Mouse (Mus musculus) midbrain, postnatal 0 days (tissue): ENCODE data around the gene Iqcn. TPM values are rescaled to one million over a fixed set of nuclear protein-coding genes. Genes with fewer than 3 reads are reported as not detected.

Experiments
- ATAC-seq: fragments of 200-750 bp; cut with Nextera tagmentation; 2 replicates; pipeline ENCODE4 v1.8.0; 2017; ENCODE audit warnings: moderate number of reproducible peaks, mild to moderate bottlenecking, moderate TSS enrichment, moderate library complexity; ENCODE audit not compliant: low FRiP score
- DNase-seq: peaks from one replicate; pipeline ENCODE4 v3.0.0-alpha.2; 2015; ENCODE audit warnings: low spot score
- H3K27ac ChIP-seq: fragments of 300-500 bp; sonication (generic); 2 replicates; pipeline ENCODE4 v1.5.1; 2014; ENCODE audit warnings: low read depth, mild to moderate bottlenecking, low read length, mixed read lengths
- H3K27me3 ChIP-seq: fragments of 300-500 bp; sonication (generic); 2 replicates; pipeline ENCODE4 v1.6.1; 2014; ENCODE audit warnings: low read length, control low read depth, mixed read lengths; ENCODE audit not compliant: insufficient read depth
- H3K36me3 ChIP-seq: fragments of 300-500 bp; sonication (generic); 2 replicates; pipeline ENCODE4 v1.6.1; 2014; ENCODE audit warnings: low read length, control low read depth, mixed read lengths; ENCODE audit not compliant: insufficient read depth
- H3K4me1 ChIP-seq: fragments of 300-500 bp; sonication (generic); 2 replicates; pipeline ENCODE4 v1.6.1; 2014; ENCODE audit warnings: mild to moderate bottlenecking, control low read depth, antibody characterized with exemption, low read length, mixed read lengths; ENCODE audit not compliant: insufficient read depth
- H3K4me2 ChIP-seq: fragments of 300-500 bp; sonication (generic); 2 replicates; pipeline ENCODE4 v1.6.1; 2014; ENCODE audit warnings: low read depth, mild to moderate bottlenecking, low read length, mixed read lengths; ENCODE audit not compliant: poor library complexity, severe bottlenecking
- H3K4me3 ChIP-seq: fragments of 300-500 bp; sonication (generic); 2 replicates; pipeline ENCODE4 v1.5.1; 2014; ENCODE audit warnings: low read depth, mild to moderate bottlenecking, low read length, moderate library complexity
- H3K9ac ChIP-seq: fragments of 300-500 bp; sonication (generic); replicated peaks from 2 replicates; pipeline ENCODE4 v1.6.1; 2014; ENCODE audit warnings: mild to moderate bottlenecking, low read length, moderate library complexity, mixed read lengths; ENCODE audit not compliant: poor library complexity, severe bottlenecking
- H3K9me3 ChIP-seq: fragments of 300-500 bp; sonication (generic); 2 replicates; pipeline ENCODE4 v1.6.1; 2016; ENCODE audit warnings: low read length, control low read depth
- CTCF ChIP-seq: IDR thresholded peaks from 2 replicates; pipeline ENCODE4 v1.5.1; 2016; ENCODE audit warnings: antibody characterized with exemption, mild to moderate bottlenecking
- WGBS: fragments of 180-500 bp; shearing (Covaris S2); extraction: QIAGEN DNeasy Blood & Tissue Kit; methylation state at CpG from one replicate; pipeline ENCODE4 v1.1.7; 2014; 5-methylcytosine and 5-hydroxymethylcytosine counted together
- polyA plus RNA-seq: library from polyadenylated mRNA; unstranded; fragments of >200 nt; fragmentation: Nextera tagmentation; extraction: Ambion mirVana; gene quantifications from 2 replicates; pipeline ENCODE4 v1.2.1, GENCODE M21; 2015
- total RNA-seq: library from RNA; depleted of rRNA; stranded (reverse); fragments of >200 nt; gene quantifications from 2 replicates; pipeline ENCODE4 v1.2.3, GENCODE M21; 2014

The Iqcn gene
- total and polyA plus RNA-seq, 2 experiments from 2014 or later, result 0.06 to 0.22 TPM

DNA sequence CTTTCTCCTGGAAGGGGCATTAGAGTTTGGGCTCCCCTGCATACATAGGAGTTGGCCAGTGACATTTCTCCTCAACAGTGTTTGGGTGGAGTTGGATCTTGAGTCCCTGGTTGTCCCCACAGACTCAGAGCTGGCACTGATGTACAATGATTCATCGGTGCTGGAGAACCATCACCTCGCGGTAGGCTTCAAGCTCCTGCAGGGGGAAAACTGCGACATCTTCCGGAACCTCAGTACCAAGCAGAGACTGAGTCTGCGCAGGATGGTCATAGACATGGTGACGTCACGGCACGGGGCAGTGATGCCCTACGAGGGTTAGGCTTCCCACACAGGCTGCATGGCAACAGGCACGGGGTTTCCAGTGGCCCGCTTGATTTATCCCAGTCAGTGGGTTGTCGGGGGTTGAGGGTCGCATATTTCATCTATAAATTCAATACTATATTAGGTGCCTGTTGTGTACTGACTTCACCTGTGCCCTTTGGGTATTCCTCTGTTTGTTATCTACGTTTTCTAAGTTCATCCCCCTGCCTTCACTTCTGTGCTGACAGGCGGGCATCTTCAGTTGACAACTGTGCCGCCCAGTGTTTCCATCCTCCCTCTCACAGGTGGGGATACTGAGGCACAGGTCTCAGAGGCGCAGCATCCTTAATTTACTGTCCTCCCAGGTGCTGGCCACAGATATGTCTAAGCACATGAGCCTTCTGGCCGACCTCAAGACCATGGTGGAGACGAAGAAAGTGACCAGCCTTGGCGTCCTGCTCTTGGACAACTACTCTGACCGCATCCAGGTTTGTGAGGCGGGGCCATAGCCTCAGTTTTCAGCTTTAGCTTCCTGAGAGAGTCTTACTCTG is 45.2 kb downstream of the Iqcn start:
- 87% methylated on average over 23 of the region's 23 CpGs for WGBS
- H3K27ac ChIP-seq, result no peak overlapping the region
- H3K4me2 ChIP-seq, result no peak overlapping the region
- no peaks in the 10 kb centered on the region for H3K9me3 ChIP-seq
- TF ChIP-seq CTCF, result no peak
- H3K9ac ChIP-seq, result no peak overlapping the region
- no peak overlapping the region for H3K4me3 ChIP-seq
- DNase-seq, result no peak
- no peak for ATAC-seq
- peaks cover 31% of the 10 kb centered on the region for H3K27me3 ChIP-seq
- H3K4me1 ChIP-seq, result peaks cover 4% of the 10 kb centered on the region; the same call in 1 of the 2 replicates
- H3K36me3 ChIP-seq, result no peaks in the 10 kb centered on the region

DNA sequence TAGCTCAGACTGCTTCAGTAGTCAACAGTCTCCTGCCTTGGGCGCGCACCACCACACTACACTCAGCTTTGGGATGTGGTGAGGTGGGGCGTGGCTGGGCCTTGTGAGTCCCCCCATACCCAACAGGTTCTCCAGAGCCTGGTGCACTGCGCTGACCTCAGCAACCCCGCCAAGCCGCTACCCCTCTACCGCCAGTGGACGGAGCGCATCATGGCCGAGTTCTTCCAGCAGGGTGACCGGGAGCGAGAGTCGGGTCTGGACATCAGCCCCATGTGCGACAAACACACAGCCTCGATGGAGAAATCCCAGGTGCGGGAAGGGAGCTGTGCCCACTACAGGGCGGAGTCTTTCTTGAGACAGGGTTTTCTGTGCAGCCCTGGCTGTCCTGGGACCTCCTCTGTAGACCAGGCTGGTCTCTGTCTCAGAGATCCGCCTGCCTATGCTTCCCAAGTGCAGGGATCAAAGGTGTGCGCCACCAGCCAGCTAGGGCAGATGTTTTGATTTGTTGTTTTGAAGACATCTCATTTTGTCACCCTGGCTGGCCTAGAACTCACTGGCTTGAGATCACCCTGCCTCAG is 45.9 kb downstream of the Iqcn start:
- Histone ChIP-seq H3K27me3 (peaks cover 26% of the 10 kb centered on the region), H3K4me1 (no peaks in the 10 kb centered on the region), H3K36me3 (no peaks in the 10 kb centered on the region), H3K9ac (no peak overlapping the region), H3K4me3 (no peak overlapping the region), H3K27ac (no peak overlapping the region), H3K9me3 (no peaks in the 10 kb centered on the region), H3K4me2 (no peak overlapping the region)
- no peak for TF ChIP-seq CTCF
- DNase-seq (no peak), ATAC-seq (no peak)
- WGBS, result 87% methylated on average over 18 of the region's 19 CpGs

DNA sequence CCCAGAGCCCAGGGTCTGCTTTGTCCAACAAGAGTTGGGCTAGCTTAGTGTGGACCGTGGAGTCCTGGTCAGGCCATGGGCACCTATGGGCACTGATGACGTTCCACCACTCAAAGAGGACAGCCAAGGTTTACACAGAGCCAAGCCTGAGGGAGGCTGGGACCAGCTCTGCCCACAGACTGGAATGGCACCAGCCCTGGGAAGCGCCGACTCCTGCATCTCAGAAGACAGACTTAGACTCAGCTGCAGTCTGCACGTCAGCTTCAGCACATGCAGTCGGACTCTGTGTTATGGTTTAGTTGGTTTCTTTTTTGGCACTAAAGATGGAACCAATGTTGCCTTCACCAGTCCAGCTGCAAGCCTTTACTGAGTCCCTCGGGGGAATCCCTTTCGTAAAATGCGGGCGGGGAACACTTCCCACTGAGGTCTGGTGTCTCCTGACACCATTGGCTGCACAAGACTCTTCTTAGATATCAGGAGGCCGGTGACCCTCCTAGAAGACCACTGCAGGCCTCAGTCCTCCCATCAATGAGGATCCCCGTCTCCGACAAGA is 46.9 kb downstream of the Iqcn start:
- no peaks in the 10 kb centered on the region for H3K36me3 ChIP-seq
- H3K4me3 ChIP-seq, result no peak overlapping the region
- H3K4me2 ChIP-seq, result no peak overlapping the region
- ATAC-seq (no peak), DNase-seq (no peak)
- H3K27me3 ChIP-seq, result peaks cover 21% of the 10 kb centered on the region
- no peak overlapping the region for H3K9ac ChIP-seq
- H3K9me3 ChIP-seq, result no peaks in the 10 kb centered on the region
- 86% methylated on average over 13 of the region's 13 CpGs for WGBS
- TF ChIP-seq CTCF, result no peak
- H3K27ac ChIP-seq, result no peak overlapping the region
- H3K4me1 ChIP-seq, result no peaks in the 10 kb centered on the region

DNA sequence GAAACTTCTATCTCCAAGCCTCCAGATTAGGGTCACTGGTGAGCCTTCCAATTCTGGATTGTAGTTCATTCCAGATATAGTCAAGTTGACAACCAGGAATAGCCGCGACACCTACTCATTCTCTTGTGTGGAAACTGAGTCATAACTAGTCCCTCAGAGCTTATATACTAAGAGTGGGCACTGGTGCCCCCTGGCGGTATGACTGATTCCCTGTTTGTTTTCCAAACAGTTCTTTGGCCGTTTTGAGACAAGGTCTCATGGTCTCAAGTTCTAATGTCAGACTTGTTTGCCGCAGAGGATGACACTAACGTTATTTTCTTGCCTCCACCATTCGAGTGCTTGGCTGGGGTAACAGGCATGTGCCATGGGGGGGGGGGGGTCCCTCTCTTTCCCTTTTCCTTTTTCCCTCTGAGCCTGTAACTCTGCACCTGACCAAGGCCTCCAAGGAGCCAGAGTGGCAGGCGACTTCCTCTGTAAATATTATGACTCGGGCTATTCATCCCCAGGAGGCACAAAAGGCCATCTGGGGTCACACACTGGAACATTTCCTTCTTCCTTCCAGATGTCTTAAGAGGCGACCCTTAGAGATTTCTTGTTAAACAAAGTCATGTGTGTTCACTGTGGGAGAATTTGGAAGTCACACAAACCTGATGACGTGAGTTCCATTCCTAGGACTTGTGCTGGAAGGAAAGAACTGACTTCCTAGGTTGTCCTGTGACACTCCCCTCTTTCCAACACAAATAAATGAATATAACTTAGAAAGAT is 48.9 kb downstream of the Iqcn start:
- Histone ChIP-seq H3K9ac (no peak overlapping the region), H3K4me2 (no peak overlapping the region), H3K4me3 (no peak overlapping the region), H3K9me3 (no peaks in the 10 kb centered on the region), H3K36me3 (peaks cover 13% of the 10 kb centered on the region), H3K27ac (peak overlapping the region; percentile 32; the same call in 1 of the 2 replicates), H3K4me1 (0 out of 2 replicates have a peak, but pooled peaks cover 2% of the 10 kb centered on the region), H3K27me3 (0 out of 2 replicates have a peak, but pooled peaks cover 8% of the 10 kb centered on the region)
- TF ChIP-seq CTCF, result peak; percentile 77
- peak; percentile 76 for DNase-seq
- ATAC-seq, result no peak
- 36% methylated on average over 11 of the region's 11 CpGs for WGBS

DNA sequence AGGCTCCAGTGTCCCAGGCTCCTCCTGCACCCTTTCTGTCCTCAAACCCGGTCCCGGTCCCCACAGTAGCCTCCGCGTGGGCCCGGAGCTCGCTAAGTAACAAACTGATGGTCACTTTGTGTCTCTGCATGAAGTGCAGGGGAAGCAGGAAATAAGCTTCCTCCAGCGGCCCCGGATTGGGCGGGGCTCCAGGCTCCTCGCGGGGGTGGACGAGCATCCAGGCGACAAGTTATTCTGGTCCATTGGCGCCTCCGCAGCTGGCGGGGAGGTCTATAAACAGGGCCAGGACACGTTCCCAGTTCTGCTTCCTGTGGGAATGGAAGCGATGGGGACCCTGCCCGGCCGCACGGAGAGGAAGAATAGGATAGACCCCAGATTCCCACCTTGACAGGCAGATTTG is 49.9 kb downstream of the Iqcn start:
- 39% methylated on average over 21 of the region's 21 CpGs for WGBS
- Histone ChIP-seq H3K4me3 (no peak overlapping the region), H3K4me2 (no peak overlapping the region), H3K27me3 (0 out of 2 replicates have a peak, but pooled peaks cover 4% of the 10 kb centered on the region), H3K9me3 (no peaks in the 10 kb centered on the region), H3K36me3 (peaks cover 23% of the 10 kb centered on the region), H3K9ac (no peak overlapping the region), H3K27ac (0 out of 2 replicates have a peak overlapping the region, but pooled peaks have one; percentile 28), H3K4me1 (0 out of 2 replicates have a peak, but pooled peaks cover 2% of the 10 kb centered on the region)
- TF ChIP-seq CTCF, result no peak
- DNase-seq, result no peak
- ATAC-seq, result no peak
